Mouse (Mus musculus) embryonic facial prominence, embryonic 15.5 days (tissue): ENCODE measurements at regions not wholly inside any gene's neighbourhood (a gene's known extent, or its start where the extent isn't known, plus 50 kb on each side); places are given as distances from the start of the nearest gene placed in this dataset.

ENCODE experiments used
- ATAC-seq: fragments of 200-750 bp; cut with Nextera tagmentation; 2 replicates; pipeline ENCODE4 v1.8.0; 2017; ENCODE audit warnings: low read depth, moderate TSS enrichment; ENCODE audit not compliant: insufficient number of reproducible peaks, low FRiP score, low TSS enrichment
- H3K27ac ChIP-seq: fragments of 300-500 bp; sonication (generic); replicated peaks from 2 replicates; pipeline ENCODE4 v1.5.1; 2015; ENCODE audit warnings: mild to moderate bottlenecking, inconsistent platforms
- H3K27me3 ChIP-seq: fragments of 300-500 bp; sonication (generic); 2 replicates; pipeline ENCODE4 v1.6.1; 2015; ENCODE audit warnings: inconsistent platforms
- H3K36me3 ChIP-seq: fragments of 300-500 bp; sonication (generic); 2 replicates; pipeline ENCODE4 v1.6.1; 2015; ENCODE audit warnings: mild to moderate bottlenecking, inconsistent platforms
- H3K4me1 ChIP-seq: fragments of 300-500 bp; sonication (generic); 2 replicates; pipeline ENCODE4 v1.6.1; 2015; ENCODE audit warnings: inconsistent platforms
- H3K4me2 ChIP-seq: fragments of 300-500 bp; sonication (generic); replicated peaks from 2 replicates; pipeline ENCODE4 v1.6.1; 2015; ENCODE audit warnings: mild to moderate bottlenecking, inconsistent platforms
- H3K4me3 ChIP-seq: fragments of 300-500 bp; sonication (generic); replicated peaks from 2 replicates; pipeline ENCODE4 v1.5.1; 2015; ENCODE audit warnings: mild to moderate bottlenecking, inconsistent platforms
- H3K9ac ChIP-seq: fragments of 300-500 bp; sonication (generic); 2 replicates; pipeline ENCODE4 v1.6.1; 2015; ENCODE audit warnings: inconsistent platforms
- H3K9me3 ChIP-seq: fragments of 300-500 bp; sonication (generic); replicated peaks from 2 replicates; pipeline ENCODE4 v1.6.1; 2016; ENCODE audit warnings: inconsistent platforms
- WGBS: fragments of 180-500 bp; shearing (Covaris S2); methylation state at CpG from one replicate; pipeline ENCODE4 v1.1.7; 2015; 5-methylcytosine and 5-hydroxymethylcytosine counted together

- ATAC-seq: no peak
- Histone ChIP-seq H3K9ac (no peak overlapping the region), H3K9me3 (no peaks in the 10 kb centered on the region)
Observed at GRCm38 (mm10) chr7:124591369-124591768, 608.7 kb downstream of the Hs3st4 start.

GRCm38 (mm10) chr7:124593462-124593861 is 610.8 kb downstream of the Hs3st4 start:
- Histone ChIP-seq H3K4me1 (no peaks in the 10 kb centered on the region), H3K9me3 (no peaks in the 10 kb centered on the region), H3K27me3 (no peaks in the 10 kb centered on the region), H3K4me3 (no peak overlapping the region), H3K36me3 (no peaks in the 10 kb centered on the region), H3K9ac (no peak overlapping the region), H3K4me2 (no peak overlapping the region), H3K27ac (no peak overlapping the region)
- no peak for ATAC-seq

More at GRCm38 (mm10) chr7:124591369-124591768, 608.7 kb downstream of the Hs3st4 start:
- H3K27me3 ChIP-seq: no peaks in the 10 kb centered on the region
- no peaks in the 10 kb centered on the region for H3K4me1 ChIP-seq
- H3K4me2 ChIP-seq: no peak overlapping the region
- H3K36me3 ChIP-seq: no peaks in the 10 kb centered on the region
- no peak overlapping the region for H3K27ac ChIP-seq
- H3K4me3 ChIP-seq: no peak overlapping the region

GRCm38 (mm10) chr7:124600767-124601166 is 618.1 kb downstream of the Hs3st4 start:
- Histone ChIP-seq H3K27ac (no peak overlapping the region), H3K4me1 (no peaks in the 10 kb centered on the region), H3K9ac (no peak overlapping the region), H3K27me3 (no peaks in the 10 kb centered on the region), H3K9me3 (no peaks in the 10 kb centered on the region), H3K4me3 (no peak overlapping the region), H3K36me3 (no peaks in the 10 kb centered on the region), H3K4me2 (no peak overlapping the region)
- 94% methylated on average over 6 of the region's 6 CpGs for WGBS
- ATAC-seq: no peak

DNA sequence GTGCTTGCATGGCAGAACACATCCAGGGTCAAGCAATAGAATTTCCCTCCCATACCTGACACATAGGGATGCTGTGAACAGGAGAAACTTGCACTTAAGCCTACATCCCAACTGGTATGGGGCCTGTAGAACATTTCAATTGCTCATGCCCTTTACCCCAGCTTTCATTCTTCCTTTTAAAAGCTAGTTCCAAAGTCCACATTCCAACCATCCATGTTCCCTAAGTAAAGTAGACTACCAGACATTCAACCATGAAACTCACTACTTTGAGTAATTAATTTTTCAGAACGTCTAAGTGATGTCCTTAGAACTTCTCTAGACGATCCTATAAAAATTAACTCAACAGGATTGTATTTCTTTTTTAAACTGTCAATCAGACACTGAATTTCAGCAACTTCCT is 621.9 kb downstream of the Hs3st4 start:
- Histone ChIP-seq H3K4me3 (no peak overlapping the region), H3K27me3 (no peaks in the 10 kb centered on the region), H3K27ac (no peak overlapping the region), H3K4me1 (no peaks in the 10 kb centered on the region), H3K9ac (no peak overlapping the region), H3K36me3 (no peaks in the 10 kb centered on the region), H3K9me3 (no peaks in the 10 kb centered on the region), H3K4me2 (no peak overlapping the region)
- 81% methylated on average over 2 of the region's 2 CpGs for WGBS
- no peak for ATAC-seq

GRCm38 (mm10) chr7:124605978-124606377 is 623.3 kb downstream of the Hs3st4 start:
- 36% methylated on average over 1 of the region's 1 CpGs for WGBS
- no peaks in the 10 kb centered on the region for H3K9me3 ChIP-seq
- no peak for ATAC-seq
- no peaks in the 10 kb centered on the region for H3K4me1 ChIP-seq
- no peaks in the 10 kb centered on the region for H3K27me3 ChIP-seq
- H3K36me3 ChIP-seq: no peaks in the 10 kb centered on the region
- H3K4me3 ChIP-seq: no peak overlapping the region
- H3K9ac ChIP-seq: no peak overlapping the region
- no peak overlapping the region for H3K27ac ChIP-seq
- no peak overlapping the region for H3K4me2 ChIP-seq

GRCm38 (mm10) chr7:124607061-124607460 is 624.4 kb downstream of the Hs3st4 start:
- ATAC-seq: no peak
- no peaks in the 10 kb centered on the region for H3K4me1 ChIP-seq
- H3K27me3 ChIP-seq: no peaks in the 10 kb centered on the region
- H3K9ac ChIP-seq: no peak overlapping the region
- no peaks in the 10 kb centered on the region for H3K9me3 ChIP-seq
- H3K4me3 ChIP-seq: no peak overlapping the region
- no peaks in the 10 kb centered on the region for H3K36me3 ChIP-seq
- H3K27ac ChIP-seq: no peak overlapping the region
- H3K4me2 ChIP-seq: no peak overlapping the region

DNA sequence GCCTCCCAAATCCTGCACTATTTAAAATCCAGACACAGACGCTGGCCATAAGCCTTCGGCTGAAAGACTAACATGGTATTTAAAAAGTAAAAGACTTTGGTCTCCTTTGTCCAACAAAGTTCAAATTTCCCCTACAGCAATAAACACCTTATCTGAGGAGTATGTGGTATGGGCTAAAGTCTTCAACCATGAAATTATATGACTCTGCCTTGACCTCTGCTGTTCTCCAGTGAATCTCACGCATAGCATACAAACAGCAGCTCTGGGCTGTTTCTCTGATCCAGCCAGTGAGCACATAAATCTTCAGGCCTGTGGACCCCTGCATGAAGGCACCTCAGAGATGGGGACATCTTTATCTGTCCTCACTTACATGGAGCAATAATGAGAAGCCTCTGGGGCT is 627.8 kb downstream of the Hs3st4 start:
- Histone ChIP-seq H3K27me3 (no peaks in the 10 kb centered on the region), H3K9me3 (no peaks in the 10 kb centered on the region), H3K36me3 (no peaks in the 10 kb centered on the region), H3K27ac (no peak overlapping the region), H3K9ac (no peak overlapping the region), H3K4me3 (no peak overlapping the region), H3K4me2 (no peak overlapping the region), H3K4me1 (no peaks in the 10 kb centered on the region)
- 72% methylated on average over 3 of the region's 3 CpGs for WGBS
- ATAC-seq: no peak

GRCm38 (mm10) chr7:124647131-124647530 is 664.5 kb downstream of the Hs3st4 start:
- H3K27ac ChIP-seq: no peak overlapping the region
- H3K9ac ChIP-seq: no peak overlapping the region
- no peaks in the 10 kb centered on the region for H3K9me3 ChIP-seq
- H3K27me3 ChIP-seq: no peaks in the 10 kb centered on the region
- ATAC-seq: no peak
- no peaks in the 10 kb centered on the region for H3K4me1 ChIP-seq
- no peaks in the 10 kb centered on the region for H3K36me3 ChIP-seq
- H3K4me2 ChIP-seq: no peak overlapping the region
- WGBS: 84% methylated on average over 6 of the region's 6 CpGs
- H3K4me3 ChIP-seq: no peak overlapping the region

- no peaks in the 10 kb centered on the region for H3K4me1 ChIP-seq
- H3K27ac ChIP-seq: no peak overlapping the region
- ATAC-seq: no peak
- WGBS: 28% methylated on average over 12 of the region's 12 CpGs
- H3K36me3 ChIP-seq: no peaks in the 10 kb centered on the region
- H3K27me3 ChIP-seq: no peaks in the 10 kb centered on the region
- H3K9me3 ChIP-seq: no peaks in the 10 kb centered on the region
- no peak overlapping the region for H3K4me3 ChIP-seq
- no peak overlapping the region for H3K9ac ChIP-seq
- H3K4me2 ChIP-seq: no peak overlapping the region
Observed at GRCm38 (mm10) chr7:124667180-124667968, 684.7 kb downstream of the Hs3st4 start.

DNA sequence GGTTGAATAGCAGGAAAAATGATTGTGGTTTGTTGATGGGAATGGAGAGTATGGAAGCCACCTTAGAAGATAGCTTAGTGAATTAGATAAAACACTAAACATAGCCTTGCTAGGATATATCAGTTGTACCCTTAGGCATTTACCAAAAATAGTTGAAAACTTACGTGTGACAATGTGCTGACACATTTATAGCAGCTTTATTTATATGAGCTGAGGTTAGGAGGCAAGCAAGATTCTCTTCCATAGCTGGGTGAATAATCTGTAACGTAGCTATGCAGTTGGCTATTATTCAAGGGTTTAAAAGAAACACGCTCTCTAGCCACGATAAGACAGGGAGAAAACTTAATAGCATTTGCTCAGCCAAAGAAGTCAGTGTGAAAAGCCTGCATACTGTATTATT is 685.4 kb downstream of the Hs3st4 start:
- H3K4me2 ChIP-seq: no peak overlapping the region
- no peaks in the 10 kb centered on the region for H3K36me3 ChIP-seq
- H3K9ac ChIP-seq: no peak overlapping the region
- no peaks in the 10 kb centered on the region for H3K9me3 ChIP-seq
- H3K4me1 ChIP-seq: no peaks in the 10 kb centered on the region
- no peaks in the 10 kb centered on the region for H3K27me3 ChIP-seq
- H3K4me3 ChIP-seq: no peak overlapping the region
- no peak for ATAC-seq
- WGBS: 54% methylated on average over 4 of the region's 4 CpGs
- no peak overlapping the region for H3K27ac ChIP-seq

- Histone ChIP-seq H3K36me3 (no peaks in the 10 kb centered on the region), H3K4me1 (no peaks in the 10 kb centered on the region), H3K4me2 (no peak overlapping the region), H3K27ac (no peak overlapping the region), H3K4me3 (no peak overlapping the region), H3K27me3 (no peaks in the 10 kb centered on the region), H3K9me3 (no peaks in the 10 kb centered on the region), H3K9ac (no peak overlapping the region)
- 69% methylated on average over 4 of the region's 4 CpGs for WGBS
- ATAC-seq: no peak
Observed at GRCm38 (mm10) chr7:124670477-124670876, 687.8 kb downstream of the Hs3st4 start.

DNA sequence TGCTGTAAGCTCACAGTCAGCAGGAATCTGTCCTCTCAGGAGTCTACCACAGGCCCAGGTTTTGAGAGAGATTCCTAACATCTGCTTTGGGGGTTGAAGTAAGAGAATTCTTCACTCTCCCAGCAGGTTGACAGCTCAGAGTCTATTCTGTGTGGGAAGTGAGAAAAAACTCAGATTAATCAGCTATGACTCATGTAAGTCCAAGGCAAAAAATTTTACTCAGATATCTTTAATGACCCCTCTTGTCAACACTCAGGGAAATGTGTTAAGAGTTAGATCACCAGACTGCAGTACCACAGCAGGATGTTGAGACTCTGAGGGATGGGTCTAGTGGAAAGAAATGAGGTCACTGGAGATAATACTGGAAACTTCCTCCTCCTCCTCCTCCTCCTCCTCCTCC is 688.4 kb downstream of the Hs3st4 start:
- Histone ChIP-seq H3K9ac (no peak overlapping the region), H3K27me3 (no peaks in the 10 kb centered on the region), H3K36me3 (no peaks in the 10 kb centered on the region), H3K27ac (no peak overlapping the region), H3K4me3 (no peak overlapping the region), H3K4me1 (no peaks in the 10 kb centered on the region), H3K4me2 (no peak overlapping the region), H3K9me3 (no peaks in the 10 kb centered on the region)
- ATAC-seq: no peak
